Mouse (Mus musculus): Measurements from ENCODE around the gene Bcap31. TPM values are rescaled to one million over a fixed set of nuclear protein-coding genes. Genes with fewer than 3 reads are reported as not detected.
"Not testable (repeated sequence)": the region's sequence is repeated elsewhere in the genome, so short reads cannot be mapped to it uniquely, and the experiment has no call there.

Bcap31 gene
- polyA plus RNA-seq (2014; fragmentation: Nextera tagmentation; extraction: Ambion mirVana): 112 and 132 TPM in 2 replicates

- no peaks in the 10 kb centered on the region for H3K36me3 ChIP-seq (ENCODE audit: control insufficient read depth, insufficient read depth, low read length)
- 17% methylated on average over 24 of the region's 45 CpGs for WGBS
Measured at GRCm38 (mm10) chrX:73716109-73716661, at the start of gene Bcap31, which contains the start of gene Abcd1. TSS of gene Bcap31 (minus strand) at chrX:73716175. TSS of gene Abcd1 (plus strand) at chrX:73716597.

GRCm38 (mm10) chrX:73765311-73765710, 49.3 kb upstream of the Bcap31 start:
- Histone ChIP-seq H3K27me3 (ENCODE audit: control insufficient read depth, insufficient read depth, low read length) (no peaks in the 10 kb centered on the region), H3K36me3 (ENCODE audit: control insufficient read depth, insufficient read depth, low read length) (no peaks in the 10 kb centered on the region), H3K9me3 (ENCODE audit: control insufficient read depth, low read length) (no peaks in the 10 kb centered on the region), H3K4me1 (ENCODE audit: control insufficient read depth, insufficient read depth, low read length) (no peaks in the 10 kb centered on the region), H3K27ac (ENCODE audit: low read depth, low read length) (no peak overlapping the region), H3K9ac (replicated peaks; ENCODE audit: low read depth, low read length) (no peak overlapping the region), H3K4me2 (ENCODE audit: low read depth, low read length) (no peak overlapping the region), H3K4me3 (ENCODE audit: low read depth, low read length) (no peak overlapping the region)
- no peak for ATAC-seq (ENCODE audit: low read depth)
- WGBS: 83% methylated on average over 1 of the region's 1 CpGs

More at GRCm38 (mm10) chrX:73716109-73716661, at the start of gene Bcap31, which contains the start of gene Abcd1:
- Histone ChIP-seq H3K4me1 (ENCODE audit: control insufficient read depth, insufficient read depth, low read length) (peaks cover 17% of the 10 kb centered on the region), H3K4me2 (ENCODE audit: low read depth, low read length) (peak within 1 kb of the TSS; percentile 57), H3K9me3 (ENCODE audit: control insufficient read depth, low read length) (no peaks in the 10 kb centered on the region), H3K27me3 (ENCODE audit: control insufficient read depth, insufficient read depth, low read length) (no peaks in the 10 kb centered on the region), H3K27ac (ENCODE audit: low read depth, low read length) (peak within 1 kb of the TSS; percentile 64), H3K4me3 (ENCODE audit: low read depth, low read length) (peak within 1 kb of the TSS; percentile 43), H3K9ac (replicated peaks; ENCODE audit: low read depth, low read length) (peak within 1 kb of the TSS; percentile 54)
- peak; percentile 93 for ATAC-seq (ENCODE audit: low read depth)

- WGBS: 87% methylated on average over 13 of the region's 13 CpGs
- Histone ChIP-seq H3K9me3 (ENCODE audit: control insufficient read depth, low read length) (no peaks in the 10 kb centered on the region), H3K36me3 (ENCODE audit: control insufficient read depth, insufficient read depth, low read length) (no peaks in the 10 kb centered on the region), H3K4me1 (ENCODE audit: control insufficient read depth, insufficient read depth, low read length) (no peaks in the 10 kb centered on the region), H3K4me3 (ENCODE audit: low read depth, low read length) (no peak overlapping the region), H3K27ac (ENCODE audit: low read depth, low read length) (no peak overlapping the region), H3K4me2 (ENCODE audit: low read depth, low read length) (no peak overlapping the region), H3K27me3 (ENCODE audit: control insufficient read depth, insufficient read depth, low read length) (no peaks in the 10 kb centered on the region), H3K9ac (replicated peaks; ENCODE audit: low read depth, low read length) (no peak overlapping the region)
- ATAC-seq (ENCODE audit: low read depth): no peak
Measured at GRCm38 (mm10) chrX:73758611-73759290, 42.8 kb upstream of the Bcap31 start.

GRCm38 (mm10) chrX:73756334-73757140, 40.6 kb upstream of the Bcap31 start, which contains the start of gene Plxnb3:
TSS of gene Plxnb3 (plus strand) at chrX:73757090.
- 75% methylated on average over 4 of the region's 5 CpGs for WGBS
- no peak within 1 kb of the TSS for H3K27ac ChIP-seq (ENCODE audit: low read depth, low read length)
- H3K27me3 ChIP-seq (ENCODE audit: control insufficient read depth, insufficient read depth, low read length): no peaks in the 10 kb centered on the region
- H3K9me3 ChIP-seq (ENCODE audit: control insufficient read depth, low read length): no peaks in the 10 kb centered on the region
- H3K4me2 ChIP-seq (ENCODE audit: low read depth, low read length): no peak within 1 kb of the TSS
- H3K4me3 ChIP-seq (ENCODE audit: low read depth, low read length): no peak within 1 kb of the TSS
- H3K36me3 ChIP-seq (ENCODE audit: control insufficient read depth, insufficient read depth, low read length): no peaks in the 10 kb centered on the region
- ATAC-seq (ENCODE audit: low read depth): no peak
- no peaks in the 10 kb centered on the region for H3K4me1 ChIP-seq (ENCODE audit: control insufficient read depth, insufficient read depth, low read length)
- no peak within 1 kb of the TSS for H3K9ac ChIP-seq (replicated peaks; ENCODE audit: low read depth, low read length)

GRCm38 (mm10) chrX:73748977-73749376, 33.0 kb upstream of the Bcap31 start:
- ATAC-seq (ENCODE audit: low read depth): no peak
- no peak overlapping the region for H3K9ac ChIP-seq (replicated peaks; ENCODE audit: low read depth, low read length)
- H3K4me2 ChIP-seq (ENCODE audit: low read depth, low read length): no peak overlapping the region
- no peaks in the 10 kb centered on the region for H3K9me3 ChIP-seq (ENCODE audit: control insufficient read depth, low read length)
- no peak overlapping the region for H3K27ac ChIP-seq (ENCODE audit: low read depth, low read length)
- no peaks in the 10 kb centered on the region for H3K27me3 ChIP-seq (ENCODE audit: control insufficient read depth, insufficient read depth, low read length)
- WGBS: 100% methylated on average over 1 of the region's 1 CpGs
- H3K4me3 ChIP-seq (ENCODE audit: low read depth, low read length): no peak overlapping the region
- no peaks in the 10 kb centered on the region for H3K4me1 ChIP-seq (ENCODE audit: control insufficient read depth, insufficient read depth, low read length)
- H3K36me3 ChIP-seq (ENCODE audit: control insufficient read depth, insufficient read depth, low read length): no peaks in the 10 kb centered on the region

- ATAC-seq (ENCODE audit: low read depth): no peak
- Histone ChIP-seq H3K4me3 (ENCODE audit: low read depth, low read length) (no peak overlapping the region), H3K27ac (ENCODE audit: low read depth, low read length) (no peak overlapping the region), H3K4me1 (ENCODE audit: control insufficient read depth, insufficient read depth, low read length) (no peaks in the 10 kb centered on the region), H3K9me3 (ENCODE audit: control insufficient read depth, low read length) (no peaks in the 10 kb centered on the region), H3K9ac (replicated peaks; ENCODE audit: low read depth, low read length) (no peak overlapping the region), H3K4me2 (ENCODE audit: low read depth, low read length) (no peak overlapping the region), H3K27me3 (ENCODE audit: control insufficient read depth, insufficient read depth, low read length) (no peaks in the 10 kb centered on the region), H3K36me3 (ENCODE audit: control insufficient read depth, insufficient read depth, low read length) (no peaks in the 10 kb centered on the region)
- WGBS: 85% methylated on average over 1 of the region's 1 CpGs
Measured at GRCm38 (mm10) chrX:73744774-73745481, 29.0 kb upstream of the Bcap31 start.

- H3K27me3 ChIP-seq (ENCODE audit: control insufficient read depth, insufficient read depth, low read length); H3K9ac ChIP-seq (replicated peaks; ENCODE audit: low read depth, low read length); H3K4me3 ChIP-seq (ENCODE audit: low read depth, low read length); H3K4me1 ChIP-seq (ENCODE audit: control insufficient read depth, insufficient read depth, low read length); H3K9me3 ChIP-seq (ENCODE audit: control insufficient read depth, low read length); ATAC-seq (ENCODE audit: low read depth); H3K4me2 ChIP-seq (ENCODE audit: low read depth, low read length); H3K36me3 ChIP-seq (ENCODE audit: control insufficient read depth, insufficient read depth, low read length); H3K27ac ChIP-seq (ENCODE audit: low read depth, low read length): not testable (repeated sequence)
- WGBS: 94% methylated on average over 7 of the region's 7 CpGs
Measured at GRCm38 (mm10) chrX:73739841-73740240, 23.9 kb upstream of the Bcap31 start.

GRCm38 (mm10) chrX:73739151-73739550, 23.2 kb upstream of the Bcap31 start:
- H3K36me3 ChIP-seq (ENCODE audit: control insufficient read depth, insufficient read depth, low read length): no peaks in the 10 kb centered on the region
- no peaks in the 10 kb centered on the region for H3K27me3 ChIP-seq (ENCODE audit: control insufficient read depth, insufficient read depth, low read length)
- no peak overlapping the region for H3K4me2 ChIP-seq (ENCODE audit: low read depth, low read length)
- H3K9ac ChIP-seq (replicated peaks; ENCODE audit: low read depth, low read length): no peak overlapping the region
- no peak overlapping the region for H3K4me3 ChIP-seq (ENCODE audit: low read depth, low read length)
- ATAC-seq (ENCODE audit: low read depth): no peak
- no peaks in the 10 kb centered on the region for H3K9me3 ChIP-seq (ENCODE audit: control insufficient read depth, low read length)
- H3K4me1 ChIP-seq (ENCODE audit: control insufficient read depth, insufficient read depth, low read length): no peaks in the 10 kb centered on the region
- H3K27ac ChIP-seq (ENCODE audit: low read depth, low read length): no peak overlapping the region
- 63% methylated on average over 5 of the region's 5 CpGs for whole genome bisulfite sequencing
